Mouse (Mus musculus) stomach, embryonic 16.5 days (tissue): ENCODE results near the gene Fabp2. TPM values are rescaled to one million over a fixed set of nuclear protein-coding genes. Genes with fewer than 3 reads are reported as not detected.

Experiments used
- ATAC-seq: fragments of 200-750 bp; cut with Nextera tagmentation; 2 replicates; pipeline ENCODE4 v1.8.0; 2017; ENCODE audit warnings: moderate number of reproducible peaks, moderate TSS enrichment; ENCODE audit not compliant: insufficient read depth, low FRiP score
- H3K27ac ChIP-seq: fragments of 300-500 bp; sonication (generic); 2 replicates; pipeline ENCODE4 v1.5.1; 2014; ENCODE audit warnings: low read length
- H3K27me3 ChIP-seq: fragments of 300-500 bp; sonication (generic); 2 replicates; pipeline ENCODE4 v1.6.1; 2014; ENCODE audit warnings: low read length, control low read depth, mixed read lengths; ENCODE audit not compliant: control insufficient read depth, insufficient read depth
- H3K36me3 ChIP-seq: fragments of 300-500 bp; sonication (generic); 2 replicates; pipeline ENCODE4 v1.6.1; 2014; ENCODE audit warnings: low read length; ENCODE audit not compliant: control insufficient read depth, insufficient read depth
- H3K4me1 ChIP-seq: fragments of 300-500 bp; sonication (generic); 2 replicates; pipeline ENCODE4 v1.6.1; 2014; ENCODE audit warnings: low read length, control low read depth, mixed read lengths; ENCODE audit not compliant: control insufficient read depth, insufficient read depth
- H3K4me2 ChIP-seq: fragments of 300-500 bp; sonication (generic); 2 replicates; pipeline ENCODE4 v1.6.1; 2014; ENCODE audit warnings: low read depth, low read length, mixed read lengths
- H3K4me3 ChIP-seq: fragments of 300-500 bp; sonication (generic); replicated peaks from 2 replicates; pipeline ENCODE4 v1.5.1; 2014; ENCODE audit warnings: mild to moderate bottlenecking, low read length
- H3K9ac ChIP-seq: fragments of 300-500 bp; sonication (generic); 2 replicates; pipeline ENCODE4 v1.6.1; 2014; ENCODE audit warnings: low read length
- H3K9me3 ChIP-seq: fragments of 300-500 bp; sonication (generic); replicated peaks from 2 replicates; pipeline ENCODE4 v1.6.1; 2016; ENCODE audit warnings: low read length, control low read depth; ENCODE audit not compliant: control insufficient read depth
- WGBS: fragments of 180-500 bp; shearing (Covaris S2); extraction: QIAGEN DNeasy Blood & Tissue Kit; methylation state at CpG from one replicate; pipeline ENCODE4 v1.1.7; 2014; 5-methylcytosine and 5-hydroxymethylcytosine counted together
- polyA plus RNA-seq: library from polyadenylated mRNA; unstranded; fragments of >200 nt; fragmentation: Nextera tagmentation; extraction: Ambion mirVana; gene quantifications from 2 replicates; pipeline ENCODE4 v1.2.1, GENCODE M21; 2015

Gene Fabp2
- polyA plus RNA-seq, 1 experiment from 2014 or later = 148 TPM

GRCm38 (mm10) chr3:122877543-122877942 lies 17.3 kb upstream of the Fabp2 start:
- no peaks in the 10 kb centered on the region for H3K36me3 ChIP-seq
- no peaks in the 10 kb centered on the region for H3K9me3 ChIP-seq
- peak; percentile 60; the same call in 1 of the 2 replicates for ATAC-seq
- no peaks in the 10 kb centered on the region for H3K27me3 ChIP-seq
- 71% methylated on average over 3 of the region's 3 CpGs for WGBS
- no peak overlapping the region for H3K4me3 ChIP-seq
- H3K27ac ChIP-seq = no peak overlapping the region
- H3K4me1 ChIP-seq = no peaks in the 10 kb centered on the region
- no peak overlapping the region for H3K9ac ChIP-seq
- no peak overlapping the region for H3K4me2 ChIP-seq

DNA sequence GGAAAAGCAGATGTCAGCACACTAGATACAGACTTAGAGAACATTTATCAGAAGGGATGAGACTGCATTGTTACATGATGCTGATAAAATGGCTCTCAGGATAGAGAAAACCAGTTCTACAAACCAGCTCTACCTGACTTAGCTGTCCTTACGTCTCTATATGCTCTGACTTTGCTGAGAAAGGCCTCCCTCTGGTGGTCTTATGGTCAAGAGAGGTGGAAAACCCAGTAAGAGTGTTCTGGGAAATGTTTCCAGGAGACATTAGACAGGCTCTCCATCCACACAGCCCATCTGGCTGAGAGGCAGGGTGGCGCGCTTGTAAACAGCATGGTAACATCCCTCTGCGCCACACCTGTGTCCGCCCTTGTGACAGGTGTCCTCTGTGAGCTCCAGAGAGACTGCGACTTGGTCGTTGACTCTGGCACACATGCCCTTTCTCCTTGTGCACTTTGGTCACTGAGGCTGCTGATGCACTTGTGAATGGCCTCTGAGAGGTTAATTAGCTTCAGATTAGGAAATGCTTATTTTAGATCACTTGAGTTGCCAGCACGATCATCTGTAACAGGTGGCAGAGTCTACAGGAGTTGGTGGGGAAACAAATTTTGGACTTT lies 16.1 kb upstream of the Fabp2 start:
- H3K4me3 ChIP-seq = no peak overlapping the region
- H3K4me1 ChIP-seq = no peaks in the 10 kb centered on the region
- H3K9me3 ChIP-seq = no peaks in the 10 kb centered on the region
- H3K36me3 ChIP-seq = no peaks in the 10 kb centered on the region
- H3K27ac ChIP-seq = no peak overlapping the region
- WGBS = 75% methylated on average over 8 of the region's 8 CpGs
- no peak for ATAC-seq
- no peak overlapping the region for H3K4me2 ChIP-seq
- no peaks in the 10 kb centered on the region for H3K27me3 ChIP-seq
- no peak overlapping the region for H3K9ac ChIP-seq

DNA sequence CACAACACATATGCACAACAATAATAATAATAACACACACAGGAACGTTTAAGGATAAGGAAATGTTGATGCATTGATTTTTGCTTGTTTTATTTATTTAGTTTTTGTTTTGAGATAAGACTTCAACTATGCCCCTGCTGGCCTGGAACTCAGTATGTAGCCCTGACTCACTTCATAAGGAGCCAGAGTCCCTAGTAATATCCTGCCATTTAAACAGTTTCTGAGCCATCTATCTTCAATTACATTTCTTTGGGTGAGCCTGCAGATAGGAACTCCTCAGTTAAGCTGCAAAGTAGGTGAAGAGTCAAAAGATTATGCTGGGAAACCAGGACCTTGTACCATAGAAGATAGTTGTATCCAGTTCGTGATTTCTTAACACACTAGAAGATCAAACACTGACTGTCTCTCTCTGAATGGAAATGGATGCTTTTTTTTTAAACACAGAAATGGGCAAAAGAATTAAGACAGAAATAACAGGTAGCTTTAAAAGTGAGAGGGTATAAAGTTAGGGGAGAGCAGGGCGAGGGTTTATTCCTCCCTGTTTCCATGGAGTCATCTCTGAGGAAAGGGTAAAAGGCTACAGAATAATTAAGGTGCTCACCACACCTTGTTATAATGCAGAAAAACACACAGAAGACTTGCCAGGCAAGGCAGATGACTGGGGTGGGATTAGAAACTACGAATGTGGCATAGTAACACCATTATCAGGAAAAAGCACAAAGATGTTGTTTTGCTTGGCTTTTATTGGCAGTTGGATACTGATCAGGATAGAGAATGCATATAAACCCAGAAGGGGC lies 7.2 kb upstream of the Fabp2 start:
- no peaks in the 10 kb centered on the region for H3K36me3 ChIP-seq
- no peaks in the 10 kb centered on the region for H3K9me3 ChIP-seq
- H3K9ac ChIP-seq = no peak overlapping the region
- 52% methylated on average over 4 of the region's 4 CpGs for WGBS
- no peak overlapping the region for H3K4me3 ChIP-seq
- peak overlapping the region; percentile 80 for H3K27ac ChIP-seq
- H3K4me1 ChIP-seq = 0 out of 2 replicates have a peak, but pooled peaks cover 2% of the 10 kb centered on the region
- no peaks in the 10 kb centered on the region for H3K27me3 ChIP-seq
- peak; percentile 76 for ATAC-seq
- no peak overlapping the region for H3K4me2 ChIP-seq

- Histone ChIP-seq H3K4me2 (no peak overlapping the region), H3K36me3 (no peaks in the 10 kb centered on the region), H3K9ac (no peak overlapping the region), H3K9me3 (no peaks in the 10 kb centered on the region), H3K4me3 (no peak overlapping the region), H3K27ac (peak overlapping the region; percentile 80), H3K4me1 (0 out of 2 replicates have a peak, but pooled peaks cover 2% of the 10 kb centered on the region), H3K27me3 (no peaks in the 10 kb centered on the region)
- peak; percentile 82; the same call in 1 of the 2 replicates for ATAC-seq
- 58% methylated on average over 5 of the region's 5 CpGs for WGBS
Observed at GRCm38 (mm10) chr3:122888371-122888819, 6.5 kb upstream of the Fabp2 start.

- WGBS = 61% methylated on average over 11 of the region's 11 CpGs
- H3K4me1 ChIP-seq = no peaks in the 10 kb centered on the region
- no peaks in the 10 kb centered on the region for H3K36me3 ChIP-seq
- no peaks in the 10 kb centered on the region for H3K27me3 ChIP-seq
- no peak for ATAC-seq
- no peak overlapping the region for H3K4me2 ChIP-seq
- H3K9ac ChIP-seq = no peak overlapping the region
- H3K4me3 ChIP-seq = no peak overlapping the region
- no peaks in the 10 kb centered on the region for H3K9me3 ChIP-seq
- H3K27ac ChIP-seq = no peak overlapping the region
Observed at GRCm38 (mm10) chr3:122895189-122895731, 388 bp downstream of the Fabp2 start.

DNA sequence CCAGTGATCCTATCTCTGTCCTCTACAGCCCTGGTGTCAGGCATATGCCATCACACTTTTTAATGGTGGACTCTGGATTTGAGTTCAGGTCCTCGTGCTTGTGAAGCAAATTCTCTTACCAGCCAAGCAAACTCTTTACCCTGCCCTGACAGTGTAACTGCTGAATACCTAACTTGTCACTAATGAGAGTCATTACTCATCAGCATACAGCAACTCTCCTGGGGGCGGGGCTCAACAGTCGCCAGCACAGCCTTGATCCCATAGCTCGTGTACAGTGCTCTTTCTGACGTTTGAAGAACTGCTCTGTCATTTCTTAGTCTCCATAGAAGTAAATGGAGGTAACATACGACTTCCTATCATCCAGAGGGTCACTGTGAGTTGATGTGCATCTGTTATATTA lies 3.4 kb downstream of the Fabp2 start:
- no peak overlapping the region for H3K4me3 ChIP-seq
- no peak overlapping the region for H3K27ac ChIP-seq
- no peak overlapping the region for H3K9ac ChIP-seq
- no peaks in the 10 kb centered on the region for H3K4me1 ChIP-seq
- H3K36me3 ChIP-seq = no peaks in the 10 kb centered on the region
- no peaks in the 10 kb centered on the region for H3K9me3 ChIP-seq
- WGBS = 46% methylated on average over 6 of the region's 6 CpGs
- H3K4me2 ChIP-seq = no peak overlapping the region
- ATAC-seq = no peak
- no peaks in the 10 kb centered on the region for H3K27me3 ChIP-seq

GRCm38 (mm10) chr3:122903746-122904433 lies 9.0 kb downstream of the Fabp2 start:
- Histone ChIP-seq H3K36me3 (no peaks in the 10 kb centered on the region), H3K4me1 (0 out of 2 replicates have a peak, but pooled peaks cover 2% of the 10 kb centered on the region), H3K27me3 (no peaks in the 10 kb centered on the region), H3K4me3 (no peak overlapping the region), H3K9me3 (no peaks in the 10 kb centered on the region), H3K9ac (no peak overlapping the region), H3K4me2 (no peak overlapping the region), H3K27ac (no peak overlapping the region)
- WGBS = 38% methylated on average over 12 of the region's 12 CpGs
- ATAC-seq = peak; percentile 50; the same call in 1 of the 2 replicates

- H3K27me3 ChIP-seq = no peaks in the 10 kb centered on the region
- 0 out of 2 replicates have a peak, but pooled peaks cover 2% of the 10 kb centered on the region for H3K4me1 ChIP-seq
- ATAC-seq = no peak
- no peak overlapping the region for H3K4me3 ChIP-seq
- no peak overlapping the region for H3K9ac ChIP-seq
- no peaks in the 10 kb centered on the region for H3K9me3 ChIP-seq
- 82% methylated on average over 2 of the region's 2 CpGs for WGBS
- no peak overlapping the region for H3K27ac ChIP-seq
- no peak overlapping the region for H3K4me2 ChIP-seq
- H3K36me3 ChIP-seq = no peaks in the 10 kb centered on the region
Observed at GRCm38 (mm10) chr3:122907841-122908240, 13.0 kb downstream of the Fabp2 start.
